Comparison of ENCODE assay signal across 9 mouse cellular contexts in the genomic region with DNA sequence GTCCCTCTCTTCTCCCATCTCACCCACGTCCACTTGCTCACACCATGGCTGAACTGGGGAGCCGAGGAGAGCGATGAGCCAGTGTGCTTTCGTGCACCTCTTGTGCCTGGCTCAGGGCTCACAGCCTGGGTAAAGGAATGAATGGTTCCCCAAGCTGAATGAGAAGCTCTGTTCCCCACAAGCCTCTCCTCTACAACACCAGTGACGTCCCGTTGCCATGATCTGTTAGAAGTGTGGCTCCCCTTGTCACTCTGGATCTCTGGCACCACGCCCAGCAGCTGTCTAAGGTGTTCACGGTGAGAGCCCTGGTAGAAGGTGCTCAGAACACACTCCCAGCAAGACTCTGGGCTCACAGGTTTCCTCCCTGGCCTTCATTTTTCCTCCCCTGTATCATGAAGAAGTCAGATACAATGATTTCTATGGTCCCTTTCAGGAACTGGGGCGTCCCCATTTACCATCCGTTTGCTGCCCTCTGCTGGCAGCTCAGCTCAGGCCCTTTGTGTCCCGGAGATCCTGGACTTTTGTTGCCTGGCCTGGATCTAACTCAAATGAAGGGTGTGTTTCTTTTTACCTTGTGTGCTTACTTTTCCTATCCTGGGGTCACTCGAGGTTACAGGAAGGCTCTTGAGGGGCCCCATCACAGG. TPM values are rescaled to one million over a fixed set of nuclear protein-coding genes. Genes with fewer than 3 reads are reported as not detected.
DNase-seq lines count a peak whose midpoint lies in the region; ATAC-seq and TF ChIP-seq lines count a peak whose summit lies in the region.
"Had no signal": no experiment of that assay in that cellular context is flagged by ENCODE, and none has a peak within 500 bp of the region (broad histone marks: within the 10 kb centered on the region; RNA-seq: fewer than 3 reads in every experiment).

No protein-coding gene starts in this region.

- 0 out of 2 replicates have a peak, but pooled peaks cover 2% of the 10 kb centered on the region for H3K4me1 ChIP-seq in bone marrow macrophage, adult 2 months (ENCODE audit: control insufficient read depth, insufficient read depth, low read length)
- H3K4me1 ChIP-seq in embryonic fibroblast, embryonic 13.5 days (ENCODE audit: control insufficient read depth, insufficient read depth, low read length), result no peaks in the 10 kb centered on the region
- H3K4me1 ChIP-seq in liver, embryonic 14.5 days (replicated peaks; ENCODE audit: control insufficient read depth in 2 of 2, insufficient read depth in 2 of 2, low read length in 1 of 2), result no peaks in the 10 kb centered on the region
- 0 out of 2 replicates have a peak, but pooled peaks cover 7% of the 10 kb centered on the region for H3K4me1 ChIP-seq in neural tube, embryonic 13.5 days (replicated peaks)

- intact Hi-C loops in heart, postnatal 10 days (cut with DNase I), result loop anchor here (1.0 to 5.0 kb wide), 5 partner anchors 140 to 415 kb away; a partner anchor contains a TSS

- TF ChIP-seq EP300 in liver, embryonic 14.5 days (IDR thresholded peaks at IDR 0.05; ENCODE audit: low read depth), result no peak

- DNase-seq in CD8-positive naive resting alpha-beta T cell, adult 2 months (ENCODE audit: low read depth in 2 of 2, low spot score in 2 of 2), result peak; percentile 8 to 26
- peak; percentile 83 to 89 for DNase-seq in heart, postnatal 10 days
- DNase-seq in kidney, postnatal 4 days, result peak; percentile 93
- peak; percentile 40 to 55 (median 50) for DNase-seq in liver, embryonic 14.5 days (ENCODE audit: low read depth in 3 of 3, low spot score in 3 of 3)
- peak; percentile 50 for DNase-seq in telencephalon, adult 2 months (ENCODE audit: low read depth, low spot score)

- no peak overlapping the region for H3K4me3 ChIP-seq in bone marrow macrophage, adult 2 months (ENCODE audit: insufficient read depth, low read length)
- no peak overlapping the region for H3K4me3 ChIP-seq in embryonic fibroblast, embryonic 13.5 days (ENCODE audit: insufficient read depth, low read length)
- no peak overlapping the region for H3K4me3 ChIP-seq in liver, embryonic 14.5 days (ENCODE audit: insufficient read depth in 1 of 2, low read depth in 2 of 2, low read length in 2 of 2)
- no peak overlapping the region for H3K4me3 ChIP-seq in neural tube, embryonic 13.5 days
- H3K4me3 ChIP-seq: erythroblast, embryonic 14.5 days had no signal

- H3K9ac ChIP-seq in liver, embryonic 14.5 days (replicated peaks), result no peak overlapping the region
- H3K9ac ChIP-seq in neural tube, embryonic 13.5 days, result no peak overlapping the region

- TF ChIP-seq POLR2A in bone marrow macrophage, adult 2 months (IDR thresholded peaks at IDR 0.05; ENCODE audit: borderline replicate concordance, low read depth, low read length), result no peak
- no peak for TF ChIP-seq POLR2A in embryonic fibroblast, embryonic 13.5 days (IDR thresholded peaks at IDR 0.05; ENCODE audit: low read depth, low read length)

- peak; percentile 96 for TF ChIP-seq CTCF in bone marrow macrophage, adult 2 months (IDR thresholded peaks at IDR 0.05; ENCODE audit: low read depth, low read length)
- peak; percentile 79 for TF ChIP-seq CTCF in embryonic fibroblast, embryonic 13.5 days (IDR thresholded peaks at IDR 0.05; ENCODE audit: borderline replicate concordance, insufficient read depth, low read length)
- TF ChIP-seq CTCF in liver, embryonic 14.5 days (IDR thresholded peaks at IDR 0.05; ENCODE audit: low read depth), result peak; percentile 93

- no peaks in the 10 kb centered on the region for H3K27me3 ChIP-seq in liver, embryonic 14.5 days (ENCODE audit: control insufficient read depth, insufficient read depth, low read length)
- no peaks in the 10 kb centered on the region for H3K27me3 ChIP-seq in neural tube, embryonic 13.5 days

- WGBS in liver, embryonic 14.5 days (ENCODE audit: insufficient replicate concordance), result 43% methylated on average over 12 of the region's 12 CpGs
- 50% methylated on average over 12 of the region's 12 CpGs for WGBS in neural tube, embryonic 13.5 days

- H3K27ac ChIP-seq in bone marrow macrophage, adult 2 months (ENCODE audit: insufficient read depth, low read depth, low read length), result no peak overlapping the region
- H3K27ac ChIP-seq in embryonic fibroblast, embryonic 13.5 days (ENCODE audit: insufficient read depth, low read length), result no peak overlapping the region
- H3K27ac ChIP-seq in liver, embryonic 14.5 days, result no peak overlapping the region
- peak overlapping the region; percentile 67 for H3K27ac ChIP-seq in neural tube, embryonic 13.5 days (replicated peaks)

- no peaks in the 10 kb centered on the region for H3K9me3 ChIP-seq in liver, embryonic 14.5 days (ENCODE audit: control insufficient read depth, low read length)
- H3K9me3 ChIP-seq in neural tube, embryonic 13.5 days, result no peaks in the 10 kb centered on the region

- no peaks in the 10 kb centered on the region for H3K36me3 ChIP-seq in liver, embryonic 14.5 days (replicated peaks; ENCODE audit: control insufficient read depth, insufficient read depth, low read depth)
- no peaks in the 10 kb centered on the region for H3K36me3 ChIP-seq in neural tube, embryonic 13.5 days

- no peak overlapping the region for H3K4me2 ChIP-seq in liver, embryonic 14.5 days (ENCODE audit: low read depth)
- H3K4me2 ChIP-seq in neural tube, embryonic 13.5 days, result no peak overlapping the region

- ATAC-seq in liver, embryonic 14.5 days (ENCODE audit: insufficient read depth), result peak; percentile 39; the same call in 1 of the 2 replicates
- ATAC-seq in neural tube, embryonic 13.5 days (ENCODE audit: low read depth), result peak; percentile 84

RNA-seq across cellular contexts. Expression of a gene that starts 51.1 kb away (rescaled TPM):
- polyA plus RNA-seq in bone marrow macrophage, adult 2 months (2012; ENCODE audit: insufficient read depth, insufficient read length, missing spikeins), result 66.8 and 75.0 TPM in 2 replicates
- 23.0 and 30.6 TPM in 2 replicates for polyA plus RNA-seq in embryonic fibroblast, embryonic 13.5 days (2011; ENCODE audit: insufficient read length, low read depth, missing spikeins)
- total RNA-seq in heart, postnatal 10 days (2021), result 10 to 100 TPM; 11.8 to 12.9 TPM
- polyA plus RNA-seq in liver, embryonic 14.5 days (2012; rRNA removed), result 3.3 and 4.3 TPM in 2 replicates
- polyA plus RNA-seq in liver, embryonic 14.5 days (2014; fragmentation: Nextera tagmentation; extraction: Ambion mirVana), result 2.8 and 3.6 TPM in 2 replicates
- 2.6 and 3.5 TPM in 2 replicates for polyA plus RNA-seq in neural tube, embryonic 13.5 days (2015; fragmentation: Nextera tagmentation; extraction: Ambion mirVana)
- polyA plus RNA-seq: erythroblast, embryonic 14.5 days had no signal

Comparison
In these comparisons a context has a peak if more than half of its experiments do, and no peak if none do; other contexts are left out.
1. DNase-seq: peak in every context shown above with its lines; median percentile 93 in kidney, postnatal 4 days; 86 in heart, postnatal 10 days; 50 in liver, embryonic 14.5 days; 50 in telencephalon, adult 2 months; 17 in CD8-positive naive resting alpha-beta T cell, adult 2 months.